Mouse (Mus musculus) cortical plate, adult 2 months (tissue): ENCODE results near the gene Csf2rb.

Source experiments
- CTCF ChIP-seq: fragments of 200-500 bp; IDR thresholded peaks from 2 replicates; pipeline ENCODE4 v1.5.1; 2011; ENCODE audit warnings: mild to moderate bottlenecking, control low read depth, low read length; ENCODE audit not compliant: insufficient read depth; ENCODE audit errors: extremely low read depth
- POLR2A ChIP-seq: fragments of 200-500 bp; IDR thresholded peaks from 2 replicates; pipeline ENCODE4 v1.6.1; 2011; ENCODE audit warnings: mild to moderate bottlenecking, low read length, control low read depth; ENCODE audit not compliant: insufficient read depth; ENCODE audit errors: extremely low read depth

DNA sequence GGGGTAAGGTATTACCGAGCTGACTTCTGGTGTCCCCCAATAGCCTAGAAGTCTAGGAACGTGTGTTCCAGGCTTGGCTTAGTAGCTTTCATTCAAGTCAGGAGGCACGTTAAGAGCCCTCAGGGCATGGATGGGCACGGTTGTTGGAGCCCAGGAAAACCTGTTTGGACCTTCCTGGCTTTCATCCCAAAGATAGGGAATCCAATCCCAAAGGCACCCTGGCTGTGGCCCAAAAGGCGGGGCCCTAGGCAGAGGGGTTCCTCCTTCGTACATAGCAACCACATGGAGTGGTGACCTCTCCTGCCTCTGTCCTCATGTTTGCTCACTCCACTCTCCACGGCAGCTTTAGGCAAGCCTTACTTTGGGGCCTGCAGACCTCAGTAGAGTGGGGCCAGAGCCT is 76.9 kb downstream of the Csf2rb start:
- TF ChIP-seq CTCF, result no peak
- TF ChIP-seq POLR2A, result no peak
